In the genomic region with DNA sequence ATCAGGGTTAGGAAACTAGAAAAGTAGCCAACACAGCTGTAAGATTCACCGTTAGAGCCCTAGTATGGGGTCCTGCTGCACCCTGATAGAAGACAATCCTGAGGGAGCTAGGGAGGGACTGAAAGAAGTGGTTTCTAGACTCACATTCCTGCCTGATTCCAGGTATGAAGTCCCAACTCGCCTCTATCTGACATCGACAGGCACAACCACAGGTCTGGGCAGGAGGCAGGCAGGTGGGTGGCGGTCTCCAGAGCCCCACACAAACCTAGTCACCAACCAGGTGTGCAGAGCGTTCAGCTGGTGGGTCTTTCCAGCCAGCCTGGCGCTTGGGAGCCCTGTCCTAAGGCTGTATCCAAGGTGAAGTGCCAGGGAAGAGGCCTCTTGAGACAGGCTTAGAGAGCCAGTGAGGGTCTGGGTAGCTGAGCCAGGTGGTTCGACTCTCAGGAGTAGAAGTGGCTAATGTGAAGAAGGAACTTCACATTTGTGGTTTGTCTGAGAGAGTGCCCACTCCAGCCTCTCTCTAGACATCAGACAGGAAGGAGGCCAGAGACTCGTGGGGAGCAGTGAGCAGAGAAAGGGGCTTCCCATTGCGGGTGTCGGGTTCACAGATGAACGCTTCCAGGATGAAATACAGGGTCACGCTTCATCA, we compare ENCODE assay signal across 9 mouse cellular contexts. TPM values are rescaled to one million over a fixed set of nuclear protein-coding genes. Genes with fewer than 3 reads are reported as not detected.
DNase-seq lines count a peak whose midpoint lies in the region; ATAC-seq and TF ChIP-seq lines count a peak whose summit lies in the region.
"Had no signal": no experiment of that assay in that cellular context is flagged by ENCODE, and none has a peak within 500 bp of the region (broad histone marks: within the 10 kb centered on the region; RNA-seq: fewer than 3 reads in every experiment).

No protein-coding gene starts in this region.

- H3K9me3 ChIP-seq in heart, embryonic 12.5 days (replicated peaks) = no peaks in the 10 kb centered on the region
- no peaks in the 10 kb centered on the region for H3K9me3 ChIP-seq in stomach, embryonic 16.5 days (replicated peaks; ENCODE audit: control insufficient read depth, low read length)

- H3K9ac ChIP-seq in heart, embryonic 12.5 days = no peak overlapping the region
- peak overlapping the region; percentile 75 for H3K9ac ChIP-seq in stomach, embryonic 16.5 days (ENCODE audit: low read length)

- H3K4me2 ChIP-seq in heart, embryonic 12.5 days = no peak overlapping the region
- no peak overlapping the region for H3K4me2 ChIP-seq in stomach, embryonic 16.5 days (ENCODE audit: low read depth, low read length)

- no peak for ATAC-seq in heart, embryonic 12.5 days (ENCODE audit: insufficient number of reproducible peaks, low FRiP score)
- ATAC-seq in stomach, embryonic 16.5 days (ENCODE audit: insufficient read depth, low FRiP score) = no peak

- 81% methylated on average over 12 of the region's 12 CpGs for WGBS in heart, embryonic 12.5 days
- 37% methylated on average over 12 of the region's 12 CpGs for WGBS in spleen, adult 2 months
- 70% methylated on average over 12 of the region's 12 CpGs for WGBS in lung, adult 2 months
- 72% methylated on average over 12 of the region's 12 CpGs for WGBS in stomach, embryonic 16.5 days

- intact Hi-C loops in left cerebral cortex, postnatal 4 days (cut with DNase I) = no loop called here
- intact Hi-C loops in left cerebral cortex, postnatal 14 days (cut with DNase I) = no loop called here

- no peak for TF ChIP-seq CTCF in spleen, adult 2 months (IDR thresholded peaks at IDR 0.05; ENCODE audit: extremely low read depth, insufficient read depth, insufficient read length, insufficient replicate concordance)
- no peak for TF ChIP-seq CTCF in lung, adult 2 months (IDR thresholded peaks at IDR 0.05; ENCODE audit: insufficient read depth, low read length)

- H3K4me3 ChIP-seq in heart, embryonic 12.5 days = no peak overlapping the region
- H3K4me3 ChIP-seq in spleen, adult 2 months (ENCODE audit: extremely low read depth, insufficient read depth, insufficient read length) = no peak overlapping the region
- H3K4me3 ChIP-seq in lung, adult 2 months (replicated peaks; ENCODE audit: extremely low read depth, low read depth, low read length) = no peak overlapping the region
- H3K4me3 ChIP-seq in stomach, embryonic 16.5 days (replicated peaks; ENCODE audit: low read length) = no peak overlapping the region

- peak overlapping the region; percentile 99 for H3K27ac ChIP-seq in heart, embryonic 12.5 days (ENCODE audit: poor library complexity, severe bottlenecking)
- H3K27ac ChIP-seq in spleen, adult 2 months (ENCODE audit: insufficient read depth, low read length) = no peak overlapping the region
- H3K27ac ChIP-seq in stomach, embryonic 16.5 days (ENCODE audit: low read length) = peak overlapping the region; percentile 96

- no peak for DNase-seq in heart, adult 18-20 months
- peak; percentile 65 for DNase-seq in spleen, adult 2 months (ENCODE audit: low read depth in 1 of 2, low spot score in 2 of 2)
- DNase-seq in spleen, postnatal 4 days (ENCODE audit: low spot score in 2 of 2) = no peak
- DNase-seq in lung, adult 2 months = peak; percentile 64
- DNase-seq in left cerebral cortex, postnatal 4 days = no peak
- DNase-seq in left cerebral cortex, postnatal 14 days (ENCODE audit: low spot score in 2 of 2) = no peak
- DNase-seq: adrenal gland, adult 8-10 months had no signal

- peaks cover 59% of the 10 kb centered on the region for H3K4me1 ChIP-seq in heart, embryonic 12.5 days (replicated peaks)
- peaks cover 36% of the 10 kb centered on the region for H3K4me1 ChIP-seq in spleen, adult 2 months (ENCODE audit: control insufficient read depth, insufficient read depth, insufficient read length)
- H3K4me1 ChIP-seq in lung, adult 2 months (ENCODE audit: control insufficient read depth, insufficient read depth, low read length) = peaks cover 35% of the 10 kb centered on the region
- H3K4me1 ChIP-seq in stomach, embryonic 16.5 days (ENCODE audit: control insufficient read depth, insufficient read depth, low read length) = peaks cover 46% of the 10 kb centered on the region

- H3K27me3 ChIP-seq in heart, embryonic 12.5 days (replicated peaks) = no peaks in the 10 kb centered on the region
- no peaks in the 10 kb centered on the region for H3K27me3 ChIP-seq in spleen, adult 2 months (ENCODE audit: control insufficient read depth, insufficient read depth, low read length)
- no peaks in the 10 kb centered on the region for H3K27me3 ChIP-seq in stomach, embryonic 16.5 days (ENCODE audit: control insufficient read depth, insufficient read depth, low read length)

- no peak for TF ChIP-seq POLR2A in spleen, adult 2 months (IDR thresholded peaks at IDR 0.05; ENCODE audit: low read depth, low read length)
- no peak for TF ChIP-seq POLR2A in lung, adult 2 months (IDR thresholded peaks at IDR 0.05; ENCODE audit: borderline replicate concordance, extremely low read depth, low read depth, low read length)

- no peaks in the 10 kb centered on the region for H3K36me3 ChIP-seq in heart, embryonic 12.5 days
- H3K36me3 ChIP-seq in spleen, adult 2 months (ENCODE audit: control insufficient read depth, insufficient read depth, low read length) = no peaks in the 10 kb centered on the region
- H3K36me3 ChIP-seq in stomach, embryonic 16.5 days (ENCODE audit: control insufficient read depth, insufficient read depth, low read length) = no peaks in the 10 kb centered on the region

RNA-seq across cellular contexts. Expression of gene Faap20, which starts 12.7 kb away (rescaled TPM):
- 61.0 and 65.1 TPM in 2 replicates for polyA plus RNA-seq in heart, embryonic 12.5 days (2016; fragmentation: Nextera tagmentation; extraction: Ambion mirVana)
- total RNA-seq in heart, adult 18-20 months (2021) = 10 to 100 TPM; 19.2 to 20.3 TPM
- polyA plus RNA-seq in spleen, adult 2 months (2012; rRNA removed) = 43.2 and 64.8 TPM in 2 replicates
- polyA plus RNA-seq in lung, adult 2 months (2012; rRNA removed) = 56.7 and 59.3 TPM in 2 replicates
- polyA plus RNA-seq in stomach, embryonic 16.5 days (2015; fragmentation: Nextera tagmentation; extraction: Ambion mirVana) = 58.4 and 60.1 TPM in 2 replicates
- total RNA-seq in left cerebral cortex, postnatal 4 days (2021) = 10 to 100 TPM; 32.1 to 33.0 TPM
- total RNA-seq in left cerebral cortex, postnatal 14 days (2021) = 10 to 100 TPM; 22.6 to 27.0 TPM

RNA-seq across cellular contexts. Expression of gene Ski, which starts 14.5 kb away (rescaled TPM):
- 11.9 and 14.0 TPM in 2 replicates for polyA plus RNA-seq in heart, embryonic 12.5 days (2016; fragmentation: Nextera tagmentation; extraction: Ambion mirVana)
- total RNA-seq in heart, adult 18-20 months (2021) = 10 to 100 TPM; 48.6 to 50.2 TPM
- 32.2 and 40.6 TPM in 2 replicates for polyA plus RNA-seq in spleen, adult 2 months (2012; rRNA removed)
- 105 and 115 TPM in 2 replicates for polyA plus RNA-seq in lung, adult 2 months (2012; rRNA removed)
- 17.7 and 17.9 TPM in 2 replicates for polyA plus RNA-seq in stomach, embryonic 16.5 days (2015; fragmentation: Nextera tagmentation; extraction: Ambion mirVana)
- 100 to 1,000 TPM; 117 to 121 TPM for total RNA-seq in left cerebral cortex, postnatal 4 days (2021)
- total RNA-seq in left cerebral cortex, postnatal 14 days (2021) = 100 to 1,000 TPM; 110 to 111 TPM

Comparison
In these comparisons a context has a peak if more than half of its experiments do, and no peak if none do; other contexts are left out.
1. DNase-seq: peak in spleen, adult 2 months (2 of 2) and lung, adult 2 months (single experiment); none in heart, adult 18-20 months (0 of 2), spleen, postnatal 4 days (0 of 2), left cerebral cortex, postnatal 4 days (single experiment) and left cerebral cortex, postnatal 14 days (0 of 2).